Mouse (Mus musculus) lung, embryonic 14.5 days (tissue): ENCODE results near the gene Ascl2. TPM values are rescaled to one million over a fixed set of nuclear protein-coding genes. Genes with fewer than 3 reads are reported as not detected.

Source experiments
- ATAC-seq: fragments of 200-750 bp; cut with Nextera tagmentation; 2 replicates; pipeline ENCODE4 v1.8.0; 2017; ENCODE audit warnings: mild to moderate bottlenecking, moderate TSS enrichment, moderate library complexity; ENCODE audit not compliant: insufficient read depth
- DNase-seq: peaks from one replicate; pipeline ENCODE4 v3.0.0-alpha.2; 2015
- H3K27ac ChIP-seq: fragments of 300-500 bp; sonication (generic); 2 replicates; pipeline ENCODE4 v1.5.1; 2014; ENCODE audit warnings: low read depth, mild to moderate bottlenecking, moderate library complexity
- H3K27me3 ChIP-seq: fragments of 300-500 bp; sonication (generic); 2 replicates; pipeline ENCODE4 v1.6.1; 2014; ENCODE audit warnings: low read length, control low read depth; ENCODE audit not compliant: insufficient read depth
- H3K36me3 ChIP-seq: fragments of 300-500 bp; sonication (generic); 2 replicates; pipeline ENCODE4 v1.6.1; 2014; ENCODE audit warnings: control low read depth; ENCODE audit not compliant: insufficient read depth
- H3K4me1 ChIP-seq: fragments of 300-500 bp; sonication (generic); 2 replicates; pipeline ENCODE4 v1.6.1; 2014; ENCODE audit warnings: antibody characterized with exemption, control low read depth; ENCODE audit not compliant: insufficient read depth
- H3K4me2 ChIP-seq: fragments of 300-500 bp; sonication (generic); 2 replicates; pipeline ENCODE4 v1.6.1; 2014; ENCODE audit warnings: mild to moderate bottlenecking
- H3K4me3 ChIP-seq: fragments of 300-500 bp; sonication (generic); 2 replicates; pipeline ENCODE4 v1.5.1; 2014; ENCODE audit warnings: low read depth, low read length
- H3K9ac ChIP-seq: fragments of 300-500 bp; sonication (generic); 2 replicates; pipeline ENCODE4 v1.6.1; 2014
- H3K9me3 ChIP-seq: fragments of 300-500 bp; sonication (generic); 2 replicates; pipeline ENCODE4 v1.6.1; 2016; ENCODE audit warnings: low read depth, low read length, control low read depth
- CTCF ChIP-seq: IDR thresholded peaks from 2 replicates; pipeline ENCODE4 v1.5.1; 2016; ENCODE audit warnings: antibody characterized with exemption, low read depth
- WGBS: fragments of 180-500 bp; shearing (Covaris S2); extraction: QIAGEN DNeasy Blood & Tissue Kit; methylation state at CpG from one replicate; pipeline ENCODE4 v1.1.7; 2014; 5-methylcytosine and 5-hydroxymethylcytosine counted together
- polyA plus RNA-seq: library from polyadenylated mRNA; unstranded; fragments of >200 nt; fragmentation: Nextera tagmentation; extraction: Ambion mirVana; gene quantifications from 2 replicates; pipeline ENCODE4 v1.2.1, GENCODE M21; 2014

The Ascl2 gene
- polyA plus RNA-seq, 1 experiment from 2014 or later: 2.2 TPM

- no peaks in the 10 kb centered on the region for H3K27me3 ChIP-seq
- ATAC-seq (no peak; the same call in 1 of the 2 replicates), DNase-seq (no peak)
- H3K27ac ChIP-seq: no peak overlapping the region
- H3K9ac ChIP-seq: no peak overlapping the region
- H3K9me3 ChIP-seq: no peaks in the 10 kb centered on the region
- WGBS: 81% methylated on average over 14 of the region's 14 CpGs
- H3K36me3 ChIP-seq: no peaks in the 10 kb centered on the region
- no peak for TF ChIP-seq CTCF
- no peak overlapping the region for H3K4me3 ChIP-seq
- H3K4me2 ChIP-seq: no peak overlapping the region
- H3K4me1 ChIP-seq: no peaks in the 10 kb centered on the region
Measured at GRCm38 (mm10) chr7:142935708-142936107, 33.4 kb downstream of the Ascl2 start.

GRCm38 (mm10) chr7:142932469-142932868 lies 36.6 kb downstream of the Ascl2 start:
- H3K27me3 ChIP-seq: no peaks in the 10 kb centered on the region
- ATAC-seq (peak; percentile 54; the same call in 1 of the 2 replicates), DNase-seq (peak; percentile 54)
- no peak overlapping the region for H3K4me3 ChIP-seq
- WGBS: 50% methylated on average over 3 of the region's 3 CpGs
- no peak overlapping the region for H3K9ac ChIP-seq
- no peaks in the 10 kb centered on the region for H3K4me1 ChIP-seq
- no peaks in the 10 kb centered on the region for H3K36me3 ChIP-seq
- TF ChIP-seq CTCF: no peak
- H3K4me2 ChIP-seq: no peak overlapping the region
- peak overlapping the region; percentile 73 for H3K27ac ChIP-seq
- H3K9me3 ChIP-seq: no peaks in the 10 kb centered on the region

DNA sequence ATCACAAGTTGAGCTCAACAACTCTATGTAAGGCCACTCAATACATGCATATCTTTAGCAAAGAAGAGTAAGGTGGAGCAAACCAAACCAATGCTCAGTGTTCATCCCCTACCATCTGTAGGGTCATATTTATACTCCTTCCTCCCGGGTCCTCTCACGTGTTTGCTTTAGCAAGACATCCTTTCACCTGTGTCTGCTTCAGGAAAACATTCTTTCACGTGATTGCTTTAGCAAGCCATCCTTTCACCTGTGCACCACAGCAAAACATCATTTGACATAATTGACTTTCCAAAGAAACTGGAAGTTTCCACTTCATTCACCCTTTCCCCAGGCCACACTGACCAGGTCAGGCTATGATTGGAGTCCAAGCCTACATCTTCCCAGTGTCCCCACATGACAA lies 38.0 kb downstream of the Ascl2 start, which contains the start of gene Th:
Gene Th (minus strand): TSS at position 101 of the 400 bp plus-strand sequence.
- H3K4me2 ChIP-seq: no peak within 1 kb of the TSS
- no peaks in the 10 kb centered on the region for H3K4me1 ChIP-seq
- peak within 1 kb of the TSS; percentile 73; the same call in 1 of the 2 replicates for H3K27ac ChIP-seq
- no peak for TF ChIP-seq CTCF
- no peak within 1 kb of the TSS for H3K9ac ChIP-seq
- H3K27me3 ChIP-seq: no peaks in the 10 kb centered on the region
- ATAC-seq (no peak), DNase-seq (no peak)
- 80% methylated on average over 3 of the region's 3 CpGs for WGBS
- no peaks in the 10 kb centered on the region for H3K9me3 ChIP-seq
- H3K36me3 ChIP-seq: no peaks in the 10 kb centered on the region
- H3K4me3 ChIP-seq: no peak within 1 kb of the TSS

GRCm38 (mm10) chr7:142929516-142929915 lies 39.5 kb downstream of the Ascl2 start:
- ATAC-seq (no peak), DNase-seq (no peak)
- no peak for TF ChIP-seq CTCF
- no peak overlapping the region for H3K4me3 ChIP-seq
- no peak overlapping the region for H3K9ac ChIP-seq
- no peaks in the 10 kb centered on the region for H3K4me1 ChIP-seq
- no peaks in the 10 kb centered on the region for H3K36me3 ChIP-seq
- 94% methylated on average over 2 of the region's 2 CpGs for WGBS
- H3K4me2 ChIP-seq: no peak overlapping the region
- H3K9me3 ChIP-seq: no peaks in the 10 kb centered on the region
- no peaks in the 10 kb centered on the region for H3K27me3 ChIP-seq
- H3K27ac ChIP-seq: no peak overlapping the region

DNA sequence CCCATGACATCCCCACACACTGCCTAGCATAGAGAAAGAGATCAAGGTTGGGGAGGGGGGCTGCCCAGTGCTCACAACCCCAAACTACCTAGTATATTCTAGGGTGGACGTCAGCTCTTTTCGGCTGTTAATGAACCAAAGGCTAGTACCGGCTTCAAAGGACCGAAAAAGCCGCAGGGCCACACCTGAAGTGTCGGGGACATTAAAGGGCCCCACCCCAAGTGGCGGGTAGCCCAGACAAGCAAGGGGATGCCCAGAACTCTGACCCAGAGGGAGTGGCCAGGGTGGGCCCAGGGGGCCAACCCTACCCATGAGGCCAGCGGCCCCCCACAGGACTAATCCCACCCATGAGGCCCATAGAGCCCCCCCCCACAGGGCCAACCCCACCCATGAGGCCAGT lies 41.8 kb downstream of the Ascl2 start:
- H3K4me2 ChIP-seq: no peak overlapping the region
- DNase-seq (no peak), ATAC-seq (no peak)
- no peak overlapping the region for H3K9ac ChIP-seq
- no peak overlapping the region for H3K4me3 ChIP-seq
- no peak overlapping the region for H3K27ac ChIP-seq
- H3K9me3 ChIP-seq: no peaks in the 10 kb centered on the region
- no peaks in the 10 kb centered on the region for H3K27me3 ChIP-seq
- TF ChIP-seq CTCF: no peak
- whole genome bisulfite sequencing: 75% methylated on average over 8 of the region's 8 CpGs
- H3K4me1 ChIP-seq: no peaks in the 10 kb centered on the region
- no peaks in the 10 kb centered on the region for H3K36me3 ChIP-seq

DNA sequence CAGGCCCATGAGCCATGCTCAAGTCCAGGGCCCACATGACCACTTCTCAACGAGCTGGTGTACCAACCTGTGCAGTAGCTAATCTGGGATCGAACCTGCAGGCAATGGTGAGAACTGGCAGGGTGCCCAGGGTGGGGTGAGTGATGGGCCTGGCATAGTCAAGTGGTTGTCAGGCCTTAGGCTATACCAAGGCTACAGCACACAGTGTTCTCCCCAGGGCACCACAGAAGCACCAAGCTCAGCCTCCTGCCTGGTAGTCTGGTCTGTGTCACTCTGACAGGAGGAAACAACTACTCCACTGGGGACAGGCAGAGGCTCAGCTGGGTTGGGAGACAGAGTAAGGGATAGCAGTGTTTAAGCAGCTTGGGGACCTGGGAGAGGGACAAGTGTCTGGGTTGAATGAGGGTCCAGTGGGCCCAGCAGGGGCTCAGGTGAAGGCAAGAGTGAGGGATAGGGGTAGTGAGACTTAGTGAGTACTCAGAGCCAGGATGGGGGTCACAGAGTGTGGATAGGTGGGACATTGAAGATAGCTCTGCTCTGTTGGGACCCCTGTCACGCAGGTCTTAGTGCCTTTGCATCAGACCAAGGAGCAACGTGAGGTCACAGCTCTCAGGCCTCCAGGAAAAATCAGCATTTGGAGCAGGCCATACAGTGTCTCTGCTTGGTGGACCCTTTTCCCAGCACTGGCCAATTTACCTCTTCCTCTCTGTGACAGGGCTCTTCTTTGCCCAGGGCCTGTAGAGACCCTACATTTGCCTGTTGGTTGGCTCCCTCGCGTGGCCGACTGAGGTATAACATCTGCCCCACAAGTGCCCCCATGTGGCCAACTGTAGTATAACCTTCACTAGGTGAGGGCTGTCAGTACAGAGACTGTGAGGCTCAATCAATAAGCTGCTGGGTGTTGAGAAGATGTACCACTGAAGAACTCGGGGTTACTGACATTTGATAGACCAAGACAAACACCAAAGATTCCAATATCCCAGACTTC lies 50.1 kb downstream of the Ascl2 start:
- no peaks in the 10 kb centered on the region for H3K36me3 ChIP-seq
- H3K9ac ChIP-seq: no peak overlapping the region
- peak; percentile 84 for ATAC-seq
- no peak overlapping the region for H3K4me2 ChIP-seq
- 29% methylated on average over 8 of the region's 8 CpGs for WGBS
- peaks cover 6% of the 10 kb centered on the region; the same call in 1 of the 2 replicates for H3K4me1 ChIP-seq
- H3K27ac ChIP-seq: no peak overlapping the region
- H3K4me3 ChIP-seq: no peak overlapping the region
- TF ChIP-seq CTCF: peak; percentile 100
- no peaks in the 10 kb centered on the region for H3K9me3 ChIP-seq
- H3K27me3 ChIP-seq: no peaks in the 10 kb centered on the region
- peak; percentile 84 for DNase-seq

DNA sequence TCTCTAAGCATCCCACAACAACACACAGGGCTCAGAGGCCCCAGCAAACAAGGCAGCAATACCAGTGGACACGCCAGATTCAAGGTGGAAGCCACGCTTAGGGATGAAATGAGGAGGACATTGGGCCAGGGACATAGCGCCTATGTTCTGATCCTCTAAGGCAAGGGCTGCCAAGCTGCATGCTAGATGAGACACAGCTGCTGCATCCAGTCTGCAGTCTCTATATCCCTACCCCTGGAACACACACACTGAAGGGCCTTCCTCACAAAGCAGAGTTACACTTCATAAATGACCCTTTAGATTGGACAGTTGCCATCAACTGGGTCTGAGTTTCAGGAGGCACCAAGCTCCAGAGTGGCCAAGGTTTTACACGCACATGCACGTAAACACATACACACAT lies 51.4 kb downstream of the Ascl2 start:
- no peaks in the 10 kb centered on the region for H3K27me3 ChIP-seq
- WGBS: 54% methylated on average over 5 of the region's 5 CpGs
- ATAC-seq (peak; percentile 87), DNase-seq (peak; percentile 82)
- peaks cover 6% of the 10 kb centered on the region; the same call in 1 of the 2 replicates for H3K4me1 ChIP-seq
- H3K4me2 ChIP-seq: no peak overlapping the region
- no peak for TF ChIP-seq CTCF
- H3K9me3 ChIP-seq: no peaks in the 10 kb centered on the region
- no peak overlapping the region for H3K4me3 ChIP-seq
- no peaks in the 10 kb centered on the region for H3K36me3 ChIP-seq
- no peak overlapping the region for H3K9ac ChIP-seq
- H3K27ac ChIP-seq: no peak overlapping the region

Other genes starting within 250 kb of the Ascl2 start
- gene Ins2, start 225.9 kb downstream of the Ascl2 start, polyA plus RNA-seq: not detected in 2 replicates
- gene Th, start 38.1 kb downstream of the Ascl2 start, polyA plus RNA-seq: 0.55 and 0.84 TPM in 2 replicates
- 1.1 and 2.1 TPM in 2 replicates for gene Tspan32, start 35.8 kb upstream of the Ascl2 start, polyA plus RNA-seq
- 654 and 667 TPM in 2 replicates for gene Cd81, start 83.5 kb upstream of the Ascl2 start, polyA plus RNA-seq
- gene Tssc4, start 100.0 kb upstream of the Ascl2 start, polyA plus RNA-seq: 65.2 and 75.6 TPM in 2 replicates
- 4.7 and 5.7 TPM in 2 replicates for gene Trpm5, start 125.4 kb upstream of the Ascl2 start, polyA plus RNA-seq
- gene Kcnq1, start 137.1 kb upstream of the Ascl2 start, polyA plus RNA-seq: 5.3 and 6.5 TPM in 2 replicates